Mouse (Mus musculus): ENCODE results near the gene P2ry2. TPM values are rescaled to one million over a fixed set of nuclear protein-coding genes. Genes with fewer than 3 reads are reported as not detected.

The P2ry2 gene
- polyA plus RNA-seq, 1 experiment: 67.8 TPM

GRCm38 (mm10) chr7:100997951-100998577 lies 14.6 kb downstream of the P2ry2 start:
- H3K36me3 ChIP-seq (ENCODE audit: control insufficient read depth, insufficient read depth, low read length): peaks cover 8% of the 10 kb centered on the region
- TF ChIP-seq CTCF (IDR thresholded peaks at IDR 0.05; ENCODE audit: extremely low read depth, insufficient read length, insufficient replicate concordance, low read depth, low read length): no peak
- no peak for TF ChIP-seq POLR2A (IDR thresholded peaks at IDR 0.05; ENCODE audit: low read depth, low read length)
- H3K4me1 ChIP-seq (ENCODE audit: control insufficient read depth, insufficient read depth, insufficient read length, low read length): peaks cover 8% of the 10 kb centered on the region
- 92% methylated on average over 31 of the region's 31 CpGs for WGBS
- H3K27me3 ChIP-seq (ENCODE audit: control insufficient read depth, insufficient read depth, low read length): no peaks in the 10 kb centered on the region
- H3K27ac ChIP-seq (ENCODE audit: insufficient read depth, low read depth, low read length): no peak overlapping the region
- no peak overlapping the region for H3K4me3 ChIP-seq (ENCODE audit: low read depth, low read length)

GRCm38 (mm10) chr7:100997215-100997614 lies 15.5 kb downstream of the P2ry2 start:
- TF ChIP-seq POLR2A (IDR thresholded peaks at IDR 0.05; ENCODE audit: low read depth, low read length) (no peak), CTCF (IDR thresholded peaks at IDR 0.05; ENCODE audit: extremely low read depth, insufficient read length, insufficient replicate concordance, low read depth, low read length) (no peak)

GRCm38 (mm10) chr7:100995951-100996350 lies 16.7 kb downstream of the P2ry2 start:
- Histone ChIP-seq H3K4me1 (ENCODE audit: control insufficient read depth, insufficient read depth, insufficient read length, low read length) (peaks cover 2% of the 10 kb centered on the region; the same call in 1 of the 2 replicates), H3K36me3 (ENCODE audit: control insufficient read depth, insufficient read depth, low read length) (peaks cover 8% of the 10 kb centered on the region), H3K4me3 (ENCODE audit: low read depth, low read length) (no peak overlapping the region), H3K27ac (ENCODE audit: insufficient read depth, low read depth, low read length) (no peak overlapping the region), H3K27me3 (ENCODE audit: control insufficient read depth, insufficient read depth, low read length) (no peaks in the 10 kb centered on the region)
- TF ChIP-seq CTCF (IDR thresholded peaks at IDR 0.05; ENCODE audit: extremely low read depth, insufficient read length, insufficient replicate concordance, low read depth, low read length): no peak
- TF ChIP-seq POLR2A (IDR thresholded peaks at IDR 0.05; ENCODE audit: low read depth, low read length): no peak
- WGBS: 89% methylated on average over 3 of the region's 3 CpGs

More at GRCm38 (mm10) chr7:100997215-100997614, 15.5 kb downstream of the P2ry2 start:
- no peak overlapping the region for H3K4me3 ChIP-seq (ENCODE audit: low read depth, low read length)
- no peak overlapping the region for H3K27ac ChIP-seq (ENCODE audit: insufficient read depth, low read depth, low read length)
- peaks cover 5% of the 10 kb centered on the region for H3K4me1 ChIP-seq (ENCODE audit: control insufficient read depth, insufficient read depth, insufficient read length, low read length)
- H3K36me3 ChIP-seq (ENCODE audit: control insufficient read depth, insufficient read depth, low read length): peaks cover 8% of the 10 kb centered on the region
- no peaks in the 10 kb centered on the region for H3K27me3 ChIP-seq (ENCODE audit: control insufficient read depth, insufficient read depth, low read length)
- WGBS: 76% methylated on average over 1 of the region's 1 CpGs

- H3K4me1 ChIP-seq (ENCODE audit: control insufficient read depth, insufficient read depth, insufficient read length, low read length): peaks cover 2% of the 10 kb centered on the region; the same call in 1 of the 2 replicates
- WGBS: 88% methylated on average over 7 of the region's 7 CpGs
- no peaks in the 10 kb centered on the region for H3K27me3 ChIP-seq (ENCODE audit: control insufficient read depth, insufficient read depth, low read length)
- TF ChIP-seq CTCF (IDR thresholded peaks at IDR 0.05; ENCODE audit: extremely low read depth, insufficient read length, insufficient replicate concordance, low read depth, low read length): no peak
- peaks cover 8% of the 10 kb centered on the region for H3K36me3 ChIP-seq (ENCODE audit: control insufficient read depth, insufficient read depth, low read length)
- no peak overlapping the region for H3K4me3 ChIP-seq (ENCODE audit: low read depth, low read length)
- H3K27ac ChIP-seq (ENCODE audit: insufficient read depth, low read depth, low read length): no peak overlapping the region
These were observed 17.3 kb downstream of the P2ry2 start for GRCm38 (mm10) chr7:100995260-100995864.

GRCm38 (mm10) chr7:100993166-100993565 lies 19.5 kb downstream of the P2ry2 start:
- H3K4me3 ChIP-seq (ENCODE audit: low read depth, low read length): no peak overlapping the region
- TF ChIP-seq POLR2A (IDR thresholded peaks at IDR 0.05; ENCODE audit: low read depth, low read length) (no peak), CTCF (IDR thresholded peaks at IDR 0.05; ENCODE audit: extremely low read depth, insufficient read length, insufficient replicate concordance, low read depth, low read length) (no peak)
- H3K36me3 ChIP-seq (ENCODE audit: control insufficient read depth, insufficient read depth, low read length): peaks cover 7% of the 10 kb centered on the region
- H3K27me3 ChIP-seq (ENCODE audit: control insufficient read depth, insufficient read depth, low read length): no peaks in the 10 kb centered on the region
- H3K4me1 ChIP-seq (ENCODE audit: control insufficient read depth, insufficient read depth, insufficient read length, low read length): peaks cover 2% of the 10 kb centered on the region; the same call in 1 of the 2 replicates
- no peak overlapping the region for H3K27ac ChIP-seq (ENCODE audit: insufficient read depth, low read depth, low read length)
- 82% methylated on average over 4 of the region's 4 CpGs for WGBS

- TF ChIP-seq POLR2A (IDR thresholded peaks at IDR 0.05; ENCODE audit: low read depth, low read length): no peak
- TF ChIP-seq CTCF (IDR thresholded peaks at IDR 0.05; ENCODE audit: extremely low read depth, insufficient read length, insufficient replicate concordance, low read depth, low read length): no peak
- no peak overlapping the region for H3K4me3 ChIP-seq (ENCODE audit: low read depth, low read length)
- 0 out of 2 replicates have a peak, but pooled peaks cover 2% of the 10 kb centered on the region for H3K4me1 ChIP-seq (ENCODE audit: control insufficient read depth, insufficient read depth, insufficient read length, low read length)
- H3K27me3 ChIP-seq (ENCODE audit: control insufficient read depth, insufficient read depth, low read length): no peaks in the 10 kb centered on the region
- H3K27ac ChIP-seq (ENCODE audit: insufficient read depth, low read depth, low read length): no peak overlapping the region
- peaks cover 2% of the 10 kb centered on the region; the same call in 1 of the 2 replicates for H3K36me3 ChIP-seq (ENCODE audit: control insufficient read depth, insufficient read depth, low read length)
- WGBS: 90% methylated on average over 3 of the region's 3 CpGs
These were observed 20.7 kb downstream of the P2ry2 start for GRCm38 (mm10) chr7:100991972-100992371.

- no peak overlapping the region for H3K27ac ChIP-seq (ENCODE audit: insufficient read depth, low read depth, low read length)
- 0 out of 2 replicates have a peak, but pooled peaks cover 2% of the 10 kb centered on the region for H3K4me1 ChIP-seq (ENCODE audit: control insufficient read depth, insufficient read depth, insufficient read length, low read length)
- TF ChIP-seq POLR2A (IDR thresholded peaks at IDR 0.05; ENCODE audit: low read depth, low read length) (no peak), CTCF (IDR thresholded peaks at IDR 0.05; ENCODE audit: extremely low read depth, insufficient read length, insufficient replicate concordance, low read depth, low read length) (no peak)
- no peak overlapping the region for H3K4me3 ChIP-seq (ENCODE audit: low read depth, low read length)
- H3K36me3 ChIP-seq (ENCODE audit: control insufficient read depth, insufficient read depth, low read length): no peaks in the 10 kb centered on the region
- 78% methylated on average over 9 of the region's 9 CpGs for WGBS
- no peaks in the 10 kb centered on the region for H3K27me3 ChIP-seq (ENCODE audit: control insufficient read depth, insufficient read depth, low read length)
These were observed 21.9 kb downstream of the P2ry2 start for GRCm38 (mm10) chr7:100990636-100991311.
